Mouse (Mus musculus): ENCODE data around the gene Gm13694. TPM values are rescaled to one million over a fixed set of nuclear protein-coding genes. Genes with fewer than 3 reads are reported as not detected.
A peak's percentile ranks its signal among the peaks of the same experiment; 100 is the strongest.
"Not testable (repeated sequence)": the region's sequence is repeated elsewhere in the genome, so short reads cannot be mapped to it uniquely, and the experiment has no call there.

Gm13694 gene
- polyA plus RNA-seq (2012; rRNA removed) = not detected in 2 replicates

DNA sequence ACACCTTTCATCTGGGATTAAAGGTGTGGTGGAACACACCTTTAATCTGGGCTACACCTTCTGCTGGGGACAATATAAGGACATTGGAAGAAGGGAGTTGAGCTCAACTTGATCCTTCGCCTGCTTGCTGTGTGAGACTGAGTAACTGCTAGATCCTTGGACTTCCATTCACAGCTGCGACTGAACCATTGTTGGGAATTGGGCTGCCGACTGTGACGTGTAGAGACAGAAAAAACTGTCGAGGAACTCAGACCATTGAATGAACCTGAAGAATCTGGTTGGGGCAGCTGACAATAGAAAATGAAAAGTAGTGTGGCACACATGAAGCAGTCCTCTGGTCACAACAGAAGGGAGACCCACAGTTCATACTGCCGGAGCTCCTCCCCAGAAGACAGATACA, at the start of gene Gm13694:
TSS of gene Gm13694 (plus strand) at position 301 of the 400 bp plus-strand sequence.
- H3K27ac ChIP-seq (ENCODE audit: insufficient read depth, low read length); H3K4me3 ChIP-seq (ENCODE audit: insufficient read depth, low read length); H3K4me1 ChIP-seq (ENCODE audit: control insufficient read depth, insufficient read depth, low read length): not testable (repeated sequence)

DNA sequence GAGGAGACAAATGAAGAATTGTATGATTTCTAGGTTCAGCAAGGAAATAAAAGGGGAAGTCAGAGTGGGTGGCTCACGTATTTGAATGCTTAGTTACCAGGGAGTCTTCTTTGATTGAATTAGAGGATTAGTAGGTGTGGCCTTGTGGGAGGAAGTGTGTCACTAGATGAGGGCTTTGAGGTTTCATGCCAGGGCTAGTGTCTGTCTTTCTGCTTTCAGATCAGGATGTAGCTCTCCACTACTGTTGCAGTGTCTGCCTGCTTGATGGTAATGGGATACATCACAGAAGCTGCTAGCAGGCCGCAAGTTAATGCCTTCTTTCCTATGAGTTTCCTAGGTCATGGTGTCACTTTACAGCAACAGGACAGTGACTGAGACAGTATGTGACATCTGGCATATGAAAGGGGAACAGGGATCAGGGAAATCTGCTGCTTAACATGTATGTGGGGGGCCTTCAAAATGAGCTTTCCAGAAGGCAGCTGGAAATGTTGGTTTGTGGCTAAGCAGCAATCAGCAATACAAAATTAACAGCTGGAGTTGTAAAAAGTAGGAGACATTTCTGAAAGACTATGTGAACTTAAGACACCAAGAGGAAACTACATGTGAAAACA, 49.1 kb upstream of the Gm13694 start:
- Histone ChIP-seq H3K4me1 (ENCODE audit: control insufficient read depth, insufficient read depth, low read length) (no peaks in the 10 kb centered on the region), H3K4me3 (ENCODE audit: insufficient read depth, low read length) (no peak overlapping the region), H3K27ac (ENCODE audit: insufficient read depth, low read length) (no peak overlapping the region)
- no peak for TF ChIP-seq CTCF (IDR thresholded peaks at IDR 0.05; ENCODE audit: extremely low read depth, insufficient read depth, low read length)

DNA sequence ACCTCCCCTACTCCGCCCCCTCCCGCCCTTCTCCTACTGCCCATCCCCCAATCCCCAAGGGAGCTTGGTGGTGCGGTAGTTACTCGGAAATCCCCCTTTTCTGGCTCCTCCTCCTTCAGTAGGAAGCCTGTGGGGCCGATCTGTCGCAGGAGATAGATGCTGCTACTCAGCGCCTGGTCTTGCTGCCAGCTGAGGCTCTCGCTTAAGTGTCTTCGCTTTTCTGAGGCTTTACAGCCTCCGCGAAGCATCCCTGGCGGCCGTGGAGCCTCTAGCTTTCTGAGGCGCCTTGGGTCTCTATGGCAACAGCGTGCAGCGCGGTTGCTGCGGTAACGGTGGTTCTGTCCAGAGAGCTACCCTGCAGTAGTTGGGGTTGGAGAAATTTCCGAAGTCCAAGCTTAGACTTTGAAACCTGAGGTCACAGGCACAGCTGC, 37.8 kb upstream of the Gm13694 start, which contains the start of gene Zswim2:
TSS of gene Zswim2 (minus strand) at position 298 of the 431 bp plus-strand sequence.
- peak within 1 kb of the TSS; percentile 13; the same call in 1 of the 2 replicates for H3K4me3 ChIP-seq (ENCODE audit: insufficient read depth, low read length)
- H3K4me1 ChIP-seq (ENCODE audit: control insufficient read depth, insufficient read depth, low read length) = no peaks in the 10 kb centered on the region
- H3K27ac ChIP-seq (ENCODE audit: insufficient read depth, low read length) = no peak within 1 kb of the TSS
- TF ChIP-seq CTCF (IDR thresholded peaks at IDR 0.05; ENCODE audit: extremely low read depth, insufficient read depth, low read length) = no peak
- TF ChIP-seq POLR2A (IDR thresholded peaks at IDR 0.05; ENCODE audit: extremely low read depth, insufficient read depth, low read length) = peak; percentile 21; the same call in 1 of the 2 replicates

DNA sequence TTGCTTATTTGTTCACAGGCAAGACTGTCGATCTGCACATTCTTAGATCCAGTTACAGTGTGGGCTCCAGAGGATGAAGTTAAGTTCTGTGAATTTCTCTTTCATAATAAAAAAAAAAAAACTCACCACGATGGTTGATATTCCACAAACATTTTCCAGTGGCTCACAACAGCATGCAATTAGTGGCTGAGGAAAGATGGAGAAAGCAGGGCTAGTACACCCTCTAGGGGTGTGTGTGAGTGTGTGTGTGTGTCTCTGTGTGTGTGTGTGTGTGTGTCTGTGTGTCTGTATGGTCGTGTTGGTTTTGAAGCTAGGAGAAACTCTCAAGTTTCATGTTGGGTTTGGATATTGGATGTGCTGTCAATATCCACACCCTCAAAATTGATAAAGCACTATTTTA, 37.4 kb upstream of the Gm13694 start:
- no peak overlapping the region for H3K27ac ChIP-seq (ENCODE audit: insufficient read depth, low read length)
- no peak for TF ChIP-seq CTCF (IDR thresholded peaks at IDR 0.05; ENCODE audit: extremely low read depth, insufficient read depth, low read length)
- no peak for TF ChIP-seq POLR2A (IDR thresholded peaks at IDR 0.05; ENCODE audit: extremely low read depth, insufficient read depth, low read length)
- 0 out of 2 replicates have a peak overlapping the region, but pooled peaks have one; percentile 13 for H3K4me3 ChIP-seq (ENCODE audit: insufficient read depth, low read length)
- H3K4me1 ChIP-seq (ENCODE audit: control insufficient read depth, insufficient read depth, low read length) = no peaks in the 10 kb centered on the region

DNA sequence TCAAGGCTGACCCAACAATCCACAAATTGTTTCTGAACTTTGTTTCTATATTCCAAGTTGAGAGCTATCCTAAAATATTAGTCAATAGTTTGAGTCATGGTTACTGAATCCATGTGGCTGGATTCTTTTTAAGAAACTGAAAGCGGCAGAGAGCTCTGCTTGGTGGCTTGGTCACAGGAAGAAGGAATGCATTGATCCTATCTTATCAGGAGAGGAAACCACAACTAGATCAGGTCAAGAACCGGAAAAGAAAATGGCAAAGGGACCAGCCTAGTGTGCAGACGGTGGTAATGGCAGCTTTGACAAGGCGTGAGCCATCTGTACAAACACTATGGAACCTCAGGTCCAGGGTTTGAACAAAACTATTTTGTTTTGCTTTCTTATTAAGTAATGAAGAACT, 36.9 kb upstream of the Gm13694 start:
- no peaks in the 10 kb centered on the region for H3K4me1 ChIP-seq (ENCODE audit: control insufficient read depth, insufficient read depth, low read length)
- no peak overlapping the region for H3K27ac ChIP-seq (ENCODE audit: insufficient read depth, low read length)
- TF ChIP-seq CTCF (IDR thresholded peaks at IDR 0.05; ENCODE audit: extremely low read depth, insufficient read depth, low read length) (no peak), POLR2A (IDR thresholded peaks at IDR 0.05; ENCODE audit: extremely low read depth, insufficient read depth, low read length) (no peak)
- H3K4me3 ChIP-seq (ENCODE audit: insufficient read depth, low read length) = no peak overlapping the region

DNA sequence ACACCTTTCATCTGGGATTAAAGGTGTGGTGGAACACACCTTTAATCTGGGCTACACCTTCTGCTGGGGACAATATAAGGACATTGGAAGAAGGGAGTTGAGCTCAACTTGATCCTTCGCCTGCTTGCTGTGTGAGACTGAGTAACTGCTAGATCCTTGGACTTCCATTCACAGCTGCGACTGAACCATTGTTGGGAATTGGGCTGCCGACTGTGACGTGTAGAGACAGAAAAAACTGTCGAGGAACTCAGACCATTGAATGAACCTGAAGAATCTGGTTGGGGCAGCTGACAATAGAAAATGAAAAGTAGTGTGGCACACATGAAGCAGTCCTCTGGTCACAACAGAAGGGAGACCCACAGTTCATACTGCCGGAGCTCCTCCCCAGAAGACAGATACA, 23.3 kb upstream of the Gm13694 start, which contains the start of gene Gm13698:
TSS of gene Gm13698 (plus strand) at position 301 of the 400 bp plus-strand sequence.
- not testable (repeated sequence) for H3K27ac ChIP-seq (ENCODE audit: insufficient read depth, low read length); H3K4me1 ChIP-seq (ENCODE audit: control insufficient read depth, insufficient read depth, low read length); H3K4me3 ChIP-seq (ENCODE audit: insufficient read depth, low read length)

DNA sequence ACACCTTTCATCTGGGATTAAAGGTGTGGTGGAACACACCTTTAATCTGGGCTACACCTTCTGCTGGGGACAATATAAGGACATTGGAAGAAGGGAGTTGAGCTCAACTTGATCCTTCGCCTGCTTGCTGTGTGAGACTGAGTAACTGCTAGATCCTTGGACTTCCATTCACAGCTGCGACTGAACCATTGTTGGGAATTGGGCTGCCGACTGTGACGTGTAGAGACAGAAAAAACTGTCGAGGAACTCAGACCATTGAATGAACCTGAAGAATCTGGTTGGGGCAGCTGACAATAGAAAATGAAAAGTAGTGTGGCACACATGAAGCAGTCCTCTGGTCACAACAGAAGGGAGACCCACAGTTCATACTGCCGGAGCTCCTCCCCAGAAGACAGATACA, 17.5 kb upstream of the Gm13694 start, which contains the start of gene Gm13693:
TSS of gene Gm13693 (plus strand) at position 301 of the 400 bp plus-strand sequence.
- not testable (repeated sequence) for H3K27ac ChIP-seq (ENCODE audit: insufficient read depth, low read length); H3K4me3 ChIP-seq (ENCODE audit: insufficient read depth, low read length); H3K4me1 ChIP-seq (ENCODE audit: control insufficient read depth, insufficient read depth, low read length)

DNA sequence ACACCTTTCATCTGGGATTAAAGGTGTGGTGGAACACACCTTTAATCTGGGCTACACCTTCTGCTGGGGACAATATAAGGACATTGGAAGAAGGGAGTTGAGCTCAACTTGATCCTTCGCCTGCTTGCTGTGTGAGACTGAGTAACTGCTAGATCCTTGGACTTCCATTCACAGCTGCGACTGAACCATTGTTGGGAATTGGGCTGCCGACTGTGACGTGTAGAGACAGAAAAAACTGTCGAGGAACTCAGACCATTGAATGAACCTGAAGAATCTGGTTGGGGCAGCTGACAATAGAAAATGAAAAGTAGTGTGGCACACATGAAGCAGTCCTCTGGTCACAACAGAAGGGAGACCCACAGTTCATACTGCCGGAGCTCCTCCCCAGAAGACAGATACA, 11.7 kb upstream of the Gm13694 start, which contains the start of gene Gm13695:
TSS of gene Gm13695 (plus strand) at position 301 of the 400 bp plus-strand sequence.
- H3K27ac ChIP-seq (ENCODE audit: insufficient read depth, low read length); H3K4me3 ChIP-seq (ENCODE audit: insufficient read depth, low read length); H3K4me1 ChIP-seq (ENCODE audit: control insufficient read depth, insufficient read depth, low read length): not testable (repeated sequence)

DNA sequence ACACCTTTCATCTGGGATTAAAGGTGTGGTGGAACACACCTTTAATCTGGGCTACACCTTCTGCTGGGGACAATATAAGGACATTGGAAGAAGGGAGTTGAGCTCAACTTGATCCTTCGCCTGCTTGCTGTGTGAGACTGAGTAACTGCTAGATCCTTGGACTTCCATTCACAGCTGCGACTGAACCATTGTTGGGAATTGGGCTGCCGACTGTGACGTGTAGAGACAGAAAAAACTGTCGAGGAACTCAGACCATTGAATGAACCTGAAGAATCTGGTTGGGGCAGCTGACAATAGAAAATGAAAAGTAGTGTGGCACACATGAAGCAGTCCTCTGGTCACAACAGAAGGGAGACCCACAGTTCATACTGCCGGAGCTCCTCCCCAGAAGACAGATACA, 5.9 kb upstream of the Gm13694 start, which contains the start of gene Gm13696:
TSS of gene Gm13696 (plus strand) at position 301 of the 400 bp plus-strand sequence.
- not testable (repeated sequence) for H3K4me1 ChIP-seq (ENCODE audit: control insufficient read depth, insufficient read depth, low read length); H3K4me3 ChIP-seq (ENCODE audit: insufficient read depth, low read length); H3K27ac ChIP-seq (ENCODE audit: insufficient read depth, low read length)

DNA sequence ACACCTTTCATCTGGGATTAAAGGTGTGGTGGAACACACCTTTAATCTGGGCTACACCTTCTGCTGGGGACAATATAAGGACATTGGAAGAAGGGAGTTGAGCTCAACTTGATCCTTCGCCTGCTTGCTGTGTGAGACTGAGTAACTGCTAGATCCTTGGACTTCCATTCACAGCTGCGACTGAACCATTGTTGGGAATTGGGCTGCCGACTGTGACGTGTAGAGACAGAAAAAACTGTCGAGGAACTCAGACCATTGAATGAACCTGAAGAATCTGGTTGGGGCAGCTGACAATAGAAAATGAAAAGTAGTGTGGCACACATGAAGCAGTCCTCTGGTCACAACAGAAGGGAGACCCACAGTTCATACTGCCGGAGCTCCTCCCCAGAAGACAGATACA, 5.7 kb downstream of the Gm13694 start, which contains the start of gene Gm13697:
TSS of gene Gm13697 (plus strand) at position 301 of the 400 bp plus-strand sequence.
- not testable (repeated sequence) for H3K4me3 ChIP-seq (ENCODE audit: insufficient read depth, low read length); H3K27ac ChIP-seq (ENCODE audit: insufficient read depth, low read length); H3K4me1 ChIP-seq (ENCODE audit: control insufficient read depth, insufficient read depth, low read length)

DNA sequence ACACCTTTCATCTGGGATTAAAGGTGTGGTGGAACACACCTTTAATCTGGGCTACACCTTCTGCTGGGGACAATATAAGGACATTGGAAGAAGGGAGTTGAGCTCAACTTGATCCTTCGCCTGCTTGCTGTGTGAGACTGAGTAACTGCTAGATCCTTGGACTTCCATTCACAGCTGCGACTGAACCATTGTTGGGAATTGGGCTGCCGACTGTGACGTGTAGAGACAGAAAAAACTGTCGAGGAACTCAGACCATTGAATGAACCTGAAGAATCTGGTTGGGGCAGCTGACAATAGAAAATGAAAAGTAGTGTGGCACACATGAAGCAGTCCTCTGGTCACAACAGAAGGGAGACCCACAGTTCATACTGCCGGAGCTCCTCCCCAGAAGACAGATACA, 11.5 kb downstream of the Gm13694 start, which contains the start of gene Gm13691:
TSS of gene Gm13691 (plus strand) at position 301 of the 400 bp plus-strand sequence.
- H3K4me3 ChIP-seq (ENCODE audit: insufficient read depth, low read length); H3K27ac ChIP-seq (ENCODE audit: insufficient read depth, low read length); H3K4me1 ChIP-seq (ENCODE audit: control insufficient read depth, insufficient read depth, low read length): not testable (repeated sequence)

DNA sequence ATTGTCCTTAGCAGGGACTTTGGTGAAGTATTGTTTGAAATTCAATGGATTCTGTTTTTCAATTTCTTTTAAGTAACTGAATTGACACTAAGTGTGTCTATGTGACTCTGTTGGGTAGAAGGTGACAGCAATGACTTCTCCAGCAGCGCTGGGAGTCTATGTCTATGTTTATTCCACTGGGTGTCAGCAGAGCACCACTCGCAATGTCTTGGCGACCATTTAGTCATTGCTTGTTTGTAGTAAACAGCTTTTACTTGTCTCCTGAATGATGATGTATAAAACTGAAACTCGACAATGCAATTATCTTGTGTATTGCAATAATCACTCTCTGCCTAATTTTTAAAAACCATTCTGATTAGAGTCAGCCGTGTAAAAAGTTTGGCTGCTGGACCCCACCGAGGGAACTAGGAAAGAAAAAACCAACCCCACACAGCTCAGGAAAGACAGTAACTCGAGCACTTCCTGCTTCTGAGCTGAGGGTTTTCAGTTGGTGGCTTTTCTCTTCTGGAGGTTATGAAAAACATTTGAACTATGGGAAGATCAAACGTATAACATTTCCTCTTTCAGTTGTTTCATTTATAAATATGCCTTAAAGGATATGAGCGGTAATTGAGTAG, 15.0 kb downstream of the Gm13694 start:
- not testable (repeated sequence) for H3K4me1 ChIP-seq (ENCODE audit: control insufficient read depth, insufficient read depth, low read length); H3K27ac ChIP-seq (ENCODE audit: insufficient read depth, low read length); H3K4me3 ChIP-seq (ENCODE audit: insufficient read depth, low read length)

DNA sequence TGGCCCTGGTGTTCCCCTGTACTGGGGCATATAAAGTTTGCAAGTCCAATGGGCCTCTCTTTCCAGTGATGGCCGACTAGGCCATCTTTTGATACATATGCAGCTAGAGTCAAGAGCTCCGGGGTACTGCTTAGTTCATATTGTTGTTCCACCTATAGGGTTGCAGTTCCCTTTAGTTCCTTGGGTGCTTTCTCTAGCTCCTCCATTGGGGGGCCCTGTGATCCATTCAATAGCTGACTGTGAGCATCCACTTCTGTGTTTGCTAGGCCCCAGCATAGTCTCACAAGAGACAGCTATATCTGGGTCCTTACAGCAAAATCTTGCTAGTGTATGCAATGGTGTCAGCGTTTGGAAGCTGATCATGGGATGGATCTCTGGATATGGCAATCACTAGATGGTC, 15.8 kb downstream of the Gm13694 start:
- H3K27ac ChIP-seq (ENCODE audit: insufficient read depth, low read length); H3K4me1 ChIP-seq (ENCODE audit: control insufficient read depth, insufficient read depth, low read length); H3K4me3 ChIP-seq (ENCODE audit: insufficient read depth, low read length): not testable (repeated sequence)

Measured in cortical plate, adult 2 months (tissue).